Mouse (Mus musculus): ENCODE results near the gene Ncoa6.

DNA sequence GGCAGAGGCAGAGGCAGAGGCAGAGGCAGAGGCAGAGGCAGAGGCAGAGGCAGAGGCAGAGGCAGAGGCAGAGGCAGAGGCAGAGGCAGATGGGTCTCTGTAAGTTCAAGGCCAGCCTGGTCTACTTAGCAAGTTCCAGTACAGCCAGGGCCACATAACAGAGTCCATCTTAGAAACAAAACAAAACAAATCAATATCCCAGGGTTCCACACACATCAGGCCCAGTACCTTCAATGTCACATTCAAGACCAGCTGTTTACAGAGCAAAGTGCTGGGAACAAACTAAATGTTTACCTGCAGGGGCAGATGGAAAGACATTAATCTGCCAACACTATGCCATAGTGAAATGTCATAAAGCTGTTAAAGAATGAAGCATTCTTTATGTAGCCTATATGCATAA lies 99.2 kb downstream of the Ncoa6 start:
- TF ChIP-seq CTCF (IDR thresholded peaks at IDR 0.05): no peak
- TF ChIP-seq EP300 (IDR thresholded peaks at IDR 0.05): no peak
